Mouse (Mus musculus): ENCODE results near the gene Bahd1.

DNA sequence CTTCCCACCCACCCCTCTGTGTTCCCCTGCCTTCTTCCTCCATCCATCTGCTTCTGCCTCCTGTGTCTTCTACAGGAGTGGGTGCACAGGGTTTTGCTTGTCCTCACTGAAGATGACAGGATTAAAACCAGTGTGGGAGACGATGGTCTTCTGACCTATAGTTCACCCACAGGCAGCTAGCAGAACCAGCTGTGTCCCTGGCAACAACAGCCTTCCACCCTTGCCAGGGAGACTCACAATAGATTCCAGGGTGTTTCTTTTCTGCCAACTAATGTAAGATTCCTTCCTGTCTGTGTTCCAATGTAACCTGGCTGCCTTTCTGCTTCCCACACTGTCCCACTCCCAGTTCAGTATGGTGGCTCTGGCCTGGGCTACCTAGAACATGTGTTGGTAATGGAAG is 29.1 kb upstream of the Bahd1 start:
- TF ChIP-seq CTCF (IDR thresholded peaks at IDR 0.05; ENCODE audit: extremely low read depth, insufficient read depth, low read length) (no peak), POLR2A (IDR thresholded peaks at IDR 0.05; ENCODE audit: extremely low read depth, insufficient read depth, low read length) (no peak)

Data from cortical plate, adult 2 months (tissue).